Mouse (Mus musculus) midbrain, postnatal 0 days (tissue): ENCODE measurements around the gene Olfr984. TPM values are rescaled to one million over a fixed set of nuclear protein-coding genes. Genes with fewer than 3 reads are reported as not detected.

Experiments used
- ATAC-seq: fragments of 200-750 bp; cut with Nextera tagmentation; 2 replicates; pipeline ENCODE4 v1.8.0; 2017; ENCODE audit warnings: moderate number of reproducible peaks, mild to moderate bottlenecking, moderate TSS enrichment, moderate library complexity; ENCODE audit not compliant: low FRiP score
- DNase-seq: peaks from one replicate; pipeline ENCODE4 v3.0.0-alpha.2; 2015; ENCODE audit warnings: low spot score
- H3K27ac ChIP-seq: fragments of 300-500 bp; sonication (generic); 2 replicates; pipeline ENCODE4 v1.5.1; 2014; ENCODE audit warnings: low read depth, mild to moderate bottlenecking, low read length, mixed read lengths
- H3K27me3 ChIP-seq: fragments of 300-500 bp; sonication (generic); 2 replicates; pipeline ENCODE4 v1.6.1; 2014; ENCODE audit warnings: low read length, control low read depth, mixed read lengths; ENCODE audit not compliant: insufficient read depth
- H3K36me3 ChIP-seq: fragments of 300-500 bp; sonication (generic); 2 replicates; pipeline ENCODE4 v1.6.1; 2014; ENCODE audit warnings: low read length, control low read depth, mixed read lengths; ENCODE audit not compliant: insufficient read depth
- H3K4me1 ChIP-seq: fragments of 300-500 bp; sonication (generic); 2 replicates; pipeline ENCODE4 v1.6.1; 2014; ENCODE audit warnings: mild to moderate bottlenecking, control low read depth, antibody characterized with exemption, low read length, mixed read lengths; ENCODE audit not compliant: insufficient read depth
- H3K4me2 ChIP-seq: fragments of 300-500 bp; sonication (generic); 2 replicates; pipeline ENCODE4 v1.6.1; 2014; ENCODE audit warnings: low read depth, mild to moderate bottlenecking, low read length, mixed read lengths; ENCODE audit not compliant: poor library complexity, severe bottlenecking
- H3K4me3 ChIP-seq: fragments of 300-500 bp; sonication (generic); 2 replicates; pipeline ENCODE4 v1.5.1; 2014; ENCODE audit warnings: low read depth, mild to moderate bottlenecking, low read length, moderate library complexity
- H3K9ac ChIP-seq: fragments of 300-500 bp; sonication (generic); replicated peaks from 2 replicates; pipeline ENCODE4 v1.6.1; 2014; ENCODE audit warnings: mild to moderate bottlenecking, low read length, moderate library complexity, mixed read lengths; ENCODE audit not compliant: poor library complexity, severe bottlenecking
- H3K9me3 ChIP-seq: fragments of 300-500 bp; sonication (generic); 2 replicates; pipeline ENCODE4 v1.6.1; 2016; ENCODE audit warnings: low read length, control low read depth
- CTCF ChIP-seq: IDR thresholded peaks from 2 replicates; pipeline ENCODE4 v1.5.1; 2016; ENCODE audit warnings: antibody characterized with exemption, mild to moderate bottlenecking
- WGBS: fragments of 180-500 bp; shearing (Covaris S2); extraction: QIAGEN DNeasy Blood & Tissue Kit; methylation state at CpG from one replicate; pipeline ENCODE4 v1.1.7; 2014; 5-methylcytosine and 5-hydroxymethylcytosine counted together
- polyA plus RNA-seq: library from polyadenylated mRNA; unstranded; fragments of >200 nt; fragmentation: Nextera tagmentation; extraction: Ambion mirVana; gene quantifications from 2 replicates; pipeline ENCODE4 v1.2.1, GENCODE M21; 2015
- total RNA-seq: library from RNA; depleted of rRNA; stranded (reverse); fragments of >200 nt; gene quantifications from 2 replicates; pipeline ENCODE4 v1.2.3, GENCODE M21; 2014; rRNA removed

Gene Olfr984
- total and polyA plus RNA-seq, 2 experiments from 2014 or later: not detected

DNA sequence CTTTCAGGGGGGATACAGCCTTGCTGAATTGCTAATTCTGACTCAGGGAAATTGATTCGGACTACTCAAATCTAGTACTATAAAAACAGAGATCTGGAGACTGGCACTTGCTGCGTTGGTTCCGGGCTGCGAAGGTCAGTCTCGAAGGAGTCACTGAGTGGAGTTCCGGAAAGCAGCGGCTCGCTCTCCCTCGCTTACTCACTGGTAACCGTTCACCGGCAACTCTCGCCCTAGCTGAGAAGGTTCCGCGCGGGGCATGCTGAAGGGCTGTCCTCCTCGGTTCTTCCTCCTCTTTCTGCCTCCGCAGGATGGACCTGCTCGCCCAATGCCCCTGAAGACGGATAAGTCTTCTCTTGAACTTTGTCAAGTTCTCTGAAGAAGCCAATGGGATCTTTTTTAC, 63.9 kb downstream of the Olfr984 start:
- no peak overlapping the region for H3K9ac ChIP-seq
- TF ChIP-seq CTCF: no peak
- H3K4me3 ChIP-seq: no peak overlapping the region
- no peaks in the 10 kb centered on the region for H3K4me1 ChIP-seq
- no peaks in the 10 kb centered on the region for H3K9me3 ChIP-seq
- WGBS: 92% methylated on average over 19 of the region's 19 CpGs
- ATAC-seq: no peak
- no peak overlapping the region for H3K4me2 ChIP-seq
- H3K36me3 ChIP-seq: no peaks in the 10 kb centered on the region
- DNase-seq: no peak
- H3K27ac ChIP-seq: no peak overlapping the region
- no peaks in the 10 kb centered on the region for H3K27me3 ChIP-seq

Other genes starting within 250 kb of the Olfr984 start
- gene Olfr972, start 247.8 kb downstream of the Olfr984 start, total RNA-seq: not detected in 2 replicates
- gene Olfr972, start 247.8 kb downstream of the Olfr984 start, polyA plus RNA-seq: not detected in 2 replicates
- gene Olfr229, start 206.9 kb downstream of the Olfr984 start, total RNA-seq: not detected in 2 replicates
- not detected in 2 replicates for gene Olfr229, start 206.9 kb downstream of the Olfr984 start, polyA plus RNA-seq
- gene Olfr974, start 176.7 kb downstream of the Olfr984 start, total RNA-seq: not detected in 2 replicates
- gene Olfr974, start 176.7 kb downstream of the Olfr984 start, polyA plus RNA-seq: 0.10 TPM in 1 of 2 replicates, not detected in the other
- not detected in 2 replicates for gene Olfr975, start 162.2 kb downstream of the Olfr984 start, total RNA-seq
- gene Olfr975, start 162.2 kb downstream of the Olfr984 start, polyA plus RNA-seq: not detected in 2 replicates
- not detected in 2 replicates for gene Olfr976, start 153.1 kb downstream of the Olfr984 start, total RNA-seq
- gene Olfr976, start 153.1 kb downstream of the Olfr984 start, polyA plus RNA-seq: not detected in 2 replicates
- gene Olfr978, start 122.1 kb downstream of the Olfr984 start, total RNA-seq: not detected in 2 replicates
- not detected in 2 replicates for gene Olfr978, start 122.1 kb downstream of the Olfr984 start, polyA plus RNA-seq
- not detected in 2 replicates for gene Olfr979, start 110.7 kb downstream of the Olfr984 start, total RNA-seq
- not detected in 2 replicates for gene Olfr979, start 110.7 kb downstream of the Olfr984 start, polyA plus RNA-seq
- not detected in 2 replicates for gene Olfr980, start 104.6 kb downstream of the Olfr984 start, total RNA-seq
- gene Olfr980, start 104.6 kb downstream of the Olfr984 start, polyA plus RNA-seq: not detected in 2 replicates
- not detected in 2 replicates for gene Olfr981, start 92.7 kb downstream of the Olfr984 start, total RNA-seq
- not detected in 2 replicates for gene Olfr981, start 92.7 kb downstream of the Olfr984 start, polyA plus RNA-seq
- gene Olfr982, start 40.4 kb downstream of the Olfr984 start, total RNA-seq: not detected in 2 replicates
- not detected in 2 replicates for gene Olfr982, start 40.4 kb downstream of the Olfr984 start, polyA plus RNA-seq
- gene Olfr983, start 20.6 kb downstream of the Olfr984 start, total RNA-seq: not detected in 2 replicates
- not detected in 2 replicates for gene Olfr983, start 20.6 kb downstream of the Olfr984 start, polyA plus RNA-seq
- not detected in 2 replicates for gene Olfr985, start 16.0 kb upstream of the Olfr984 start, total RNA-seq
- gene Olfr985, start 16.0 kb upstream of the Olfr984 start, polyA plus RNA-seq: not detected in 2 replicates
- not detected in 2 replicates for gene Tmem225, start 33.9 kb upstream of the Olfr984 start, total RNA-seq
- gene Tmem225, start 33.9 kb upstream of the Olfr984 start, polyA plus RNA-seq: not detected in 2 replicates
- gene Olfr986, start 66.7 kb upstream of the Olfr984 start, total RNA-seq: not detected in 2 replicates
- not detected in 2 replicates for gene Olfr986, start 66.7 kb upstream of the Olfr984 start, polyA plus RNA-seq
- 8.8 and 11.5 TPM in 2 replicates for gene Zfp202, start 78.1 kb upstream of the Olfr984 start, total RNA-seq
- 5.6 and 6.3 TPM in 2 replicates for gene Zfp202, start 78.1 kb upstream of the Olfr984 start, polyA plus RNA-seq
- gene Scn3b, start 155.0 kb upstream of the Olfr984 start, total RNA-seq: 235 and 257 TPM in 2 replicates
- gene Scn3b, start 155.0 kb upstream of the Olfr984 start, polyA plus RNA-seq: 157 and 158 TPM in 2 replicates